Mouse (Mus musculus) inflammation-experienced regulatory T-cells, adult 6 months (primary cell): ENCODE data around the gene Atp6v0a1. TPM values are rescaled to one million over a fixed set of nuclear protein-coding genes. Genes with fewer than 3 reads are reported as not detected.
A peak's percentile ranks its signal among the peaks of the same experiment; 100 is the strongest.
"Not testable (repeated sequence)": the region's sequence is repeated elsewhere in the genome, so short reads cannot be mapped to it uniquely, and the experiment has no call there.

Experiments
- ATAC-seq: one replicate; pipeline ENCODE4 v1.8.0; 2017
- polyA plus RNA-seq, 3 experiments: library from polyadenylated mRNA; unstranded; fragments of 100-300 nt; shearing (Covaris generic); gene quantifications; one replicate each; pipeline ENCODE4 v1.2.1; 2017

Atp6v0a1 gene
- polyA plus RNA-seq, 3 experiments from 2014 or later = 1.3 to 7.7 (median 6.8) TPM

- no peak for ATAC-seq
Observed at GRCm38 (mm10) chr11:100982087-100982486, 27.2 kb upstream of the Atp6v0a1 start.

GRCm38 (mm10) chr11:100983125-100983777 lies 26.0 kb upstream of the Atp6v0a1 start:
- peak; percentile 54 for ATAC-seq

- ATAC-seq = no peak
Observed at GRCm38 (mm10) chr11:100983778-100984131, 25.5 kb upstream of the Atp6v0a1 start.

DNA sequence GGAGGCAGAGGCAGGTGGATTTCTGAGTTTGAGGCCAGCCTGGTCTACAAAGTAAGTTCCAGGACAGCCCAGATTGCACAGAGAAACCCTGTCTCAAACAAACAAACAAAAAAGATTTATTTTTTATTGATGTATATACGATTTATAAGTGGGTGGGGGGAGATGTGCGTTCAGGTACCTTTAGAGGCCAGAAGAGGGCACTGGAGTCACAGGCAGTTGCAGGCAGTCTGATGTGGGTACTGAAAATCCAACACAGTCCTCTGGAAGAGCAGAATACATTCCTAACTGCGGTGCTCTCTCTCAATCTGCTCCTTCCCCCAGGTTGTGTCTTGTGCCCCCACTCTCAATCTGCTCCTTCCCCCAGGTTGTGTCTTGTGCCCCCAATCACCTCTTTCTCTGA lies 23.6 kb upstream of the Atp6v0a1 start:
- ATAC-seq = no peak

DNA sequence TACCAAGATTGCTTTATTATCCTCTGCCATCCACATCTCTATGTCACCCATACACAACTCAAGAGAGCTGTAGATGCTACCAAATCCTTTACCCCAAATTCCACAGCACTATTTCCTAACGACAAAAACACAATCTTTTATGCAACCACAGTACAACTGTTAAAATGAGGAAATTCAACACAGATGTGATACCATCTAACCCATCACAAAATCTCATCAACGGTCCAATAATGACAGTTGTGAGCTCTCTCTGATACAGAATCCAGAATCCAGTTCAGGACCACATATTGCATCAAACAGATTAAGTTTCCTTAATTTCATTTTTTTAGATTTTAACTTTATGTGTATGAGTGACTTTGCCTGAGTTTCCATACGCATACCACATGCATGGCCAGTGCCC lies 20.6 kb upstream of the Atp6v0a1 start:
- no peak for ATAC-seq

DNA sequence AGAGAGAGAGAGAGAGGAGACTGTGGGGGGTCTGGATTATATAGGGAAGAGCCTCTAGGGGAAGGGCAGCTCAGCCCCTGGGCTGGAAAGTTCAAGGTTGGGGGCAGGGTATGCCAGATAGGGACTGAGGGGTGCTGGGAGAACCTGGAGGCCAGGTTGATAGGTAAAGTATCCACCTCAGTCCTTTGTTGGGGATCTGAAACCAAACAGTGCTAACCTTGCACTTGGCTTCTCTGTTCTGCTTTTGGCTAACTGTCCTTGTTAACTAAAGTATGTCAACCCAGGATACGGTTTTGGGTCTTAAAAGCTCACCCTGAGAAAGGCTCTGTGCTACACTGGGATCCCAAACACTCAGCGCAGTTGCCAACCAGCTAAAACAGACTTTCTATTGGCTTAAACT lies 19.6 kb upstream of the Atp6v0a1 start:
- ATAC-seq = no peak

DNA sequence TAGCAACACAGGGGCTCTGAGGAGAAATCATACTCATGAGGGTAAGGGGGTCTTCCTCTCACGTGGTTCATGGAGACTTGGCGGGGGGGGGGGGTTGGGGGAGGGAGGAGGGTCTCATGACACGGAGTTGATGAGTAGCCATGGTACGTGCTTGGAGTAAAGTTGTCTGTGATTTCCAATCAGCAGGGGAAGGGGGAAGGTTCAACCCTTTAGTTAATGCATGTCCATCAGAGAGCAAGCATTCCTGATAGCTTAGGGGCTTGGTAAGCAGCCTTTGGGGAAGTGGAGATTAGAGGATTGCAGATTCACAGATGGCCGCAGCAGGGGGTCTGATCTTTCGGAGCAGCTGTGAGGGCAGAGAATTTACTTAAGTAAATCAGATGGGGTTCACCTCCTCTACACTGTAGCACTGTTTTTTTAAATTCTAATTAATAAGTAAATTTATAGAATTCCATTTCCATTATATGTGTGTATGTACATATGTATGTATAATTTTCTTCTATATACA lies 18.2 kb upstream of the Atp6v0a1 start:
- ATAC-seq = no peak

- ATAC-seq = no peak
Observed at GRCm38 (mm10) chr11:100993437-100993836, 15.8 kb upstream of the Atp6v0a1 start.

- ATAC-seq = no peak
Observed at GRCm38 (mm10) chr11:100994233-100994632, 15.0 kb upstream of the Atp6v0a1 start.

DNA sequence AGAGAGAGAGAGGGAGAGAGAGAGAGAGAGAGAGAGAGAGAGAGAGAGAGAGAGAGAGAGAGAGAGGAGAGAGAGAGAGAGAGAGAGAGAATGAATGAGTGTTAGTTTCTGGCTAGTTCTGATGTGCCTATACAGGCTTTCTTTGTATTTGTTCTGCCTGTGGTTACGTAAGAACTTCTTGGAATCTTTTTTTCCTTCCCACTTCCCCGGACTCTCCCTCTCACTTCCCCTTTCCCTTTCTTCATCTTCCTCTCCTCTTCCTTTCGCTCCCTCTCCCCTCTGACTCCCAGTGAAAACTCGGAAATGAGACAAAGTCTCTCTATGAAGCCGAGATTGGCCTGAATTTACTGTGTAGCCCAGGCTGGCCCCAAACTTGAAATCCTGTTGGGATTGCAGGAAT lies 14.6 kb upstream of the Atp6v0a1 start:
- no peak for ATAC-seq

- ATAC-seq = no peak
Observed at GRCm38 (mm10) chr11:100996501-100996900, 12.8 kb upstream of the Atp6v0a1 start.

DNA sequence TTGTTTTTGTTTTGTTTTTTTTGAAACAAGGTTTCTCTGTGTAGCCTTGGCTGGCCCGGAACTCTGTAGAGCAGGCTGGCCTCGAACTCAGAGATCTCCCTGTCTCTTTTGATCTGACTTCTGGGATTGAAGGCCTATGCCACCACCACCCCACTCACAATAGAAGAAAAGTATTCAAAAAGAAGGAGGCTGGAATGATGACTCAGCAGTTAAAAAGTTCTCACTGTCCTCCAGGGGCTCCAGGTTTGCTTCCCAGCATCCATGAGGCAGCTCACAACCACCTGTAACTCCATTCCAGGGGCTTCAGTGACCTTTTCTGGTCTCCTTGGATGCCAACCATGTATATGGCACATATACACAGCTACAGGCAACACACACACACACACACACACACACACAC lies 10.4 kb upstream of the Atp6v0a1 start:
- ATAC-seq = no peak

GRCm38 (mm10) chr11:100999254-100999653 lies 10.0 kb upstream of the Atp6v0a1 start:
- ATAC-seq = no peak

DNA sequence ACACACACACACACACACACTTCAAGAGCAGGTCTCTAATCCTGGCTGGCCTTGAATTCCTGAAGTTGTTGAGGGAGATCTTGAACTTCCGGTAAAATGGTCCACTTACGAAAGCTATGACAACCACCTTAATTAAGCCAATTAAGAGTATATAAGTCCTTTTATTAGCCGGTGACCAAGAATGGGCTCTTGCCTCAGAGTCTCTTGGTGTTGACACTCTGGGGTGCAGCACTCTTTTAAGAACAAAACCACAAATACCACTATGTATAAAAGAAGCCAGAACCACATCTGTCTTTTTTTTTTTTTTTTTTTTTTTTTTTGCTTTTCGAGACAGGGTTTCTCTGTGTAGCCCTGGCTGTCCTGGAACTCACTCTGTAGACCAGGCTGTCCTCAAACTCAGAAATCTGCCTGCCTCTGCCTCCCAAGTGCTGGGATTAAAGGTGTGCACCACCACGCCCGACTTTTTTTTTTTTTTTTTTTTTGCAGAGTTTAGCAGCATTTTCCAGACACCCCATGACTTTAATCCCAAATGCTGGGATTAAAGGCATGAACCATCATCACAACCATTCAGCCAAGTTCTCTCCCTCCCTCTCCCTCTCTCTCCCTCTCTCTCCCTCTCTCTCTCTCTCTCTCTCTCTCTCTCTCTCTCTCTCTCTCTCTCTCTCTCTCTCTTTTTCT lies 7.2 kb upstream of the Atp6v0a1 start:
- not testable (repeated sequence) for ATAC-seq

DNA sequence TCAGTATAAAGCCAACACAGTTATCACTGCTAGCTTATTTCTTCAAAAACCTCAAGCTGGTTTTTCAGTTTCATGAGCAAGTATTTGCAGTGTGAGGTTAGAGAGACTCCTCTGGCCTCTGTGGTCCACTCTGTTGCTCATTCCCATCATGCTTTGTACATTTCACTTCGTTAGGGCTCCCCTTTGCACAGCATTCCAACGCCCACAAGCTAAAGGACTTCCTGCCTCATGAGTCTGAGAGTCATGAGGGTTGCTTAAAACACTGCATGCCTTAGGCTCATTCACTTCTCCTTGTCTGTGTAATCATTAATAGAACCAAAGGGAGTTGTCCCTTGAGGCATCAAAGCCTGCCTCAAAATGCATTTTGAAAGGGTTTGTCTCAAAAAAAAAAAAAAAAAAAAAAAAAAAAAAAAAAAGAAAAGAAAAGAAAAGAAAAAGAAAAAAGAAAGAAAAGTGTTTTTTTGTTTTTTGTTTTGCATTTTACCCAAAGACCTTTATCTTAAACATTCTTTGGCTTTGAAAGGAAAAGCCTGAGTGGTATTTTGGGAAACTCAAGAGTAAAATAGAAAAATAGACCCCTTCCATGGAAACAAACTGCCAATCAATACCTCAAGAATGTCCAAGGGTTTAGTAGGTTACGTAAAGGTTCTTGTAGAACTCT lies 6.1 kb upstream of the Atp6v0a1 start:
- no peak for ATAC-seq

DNA sequence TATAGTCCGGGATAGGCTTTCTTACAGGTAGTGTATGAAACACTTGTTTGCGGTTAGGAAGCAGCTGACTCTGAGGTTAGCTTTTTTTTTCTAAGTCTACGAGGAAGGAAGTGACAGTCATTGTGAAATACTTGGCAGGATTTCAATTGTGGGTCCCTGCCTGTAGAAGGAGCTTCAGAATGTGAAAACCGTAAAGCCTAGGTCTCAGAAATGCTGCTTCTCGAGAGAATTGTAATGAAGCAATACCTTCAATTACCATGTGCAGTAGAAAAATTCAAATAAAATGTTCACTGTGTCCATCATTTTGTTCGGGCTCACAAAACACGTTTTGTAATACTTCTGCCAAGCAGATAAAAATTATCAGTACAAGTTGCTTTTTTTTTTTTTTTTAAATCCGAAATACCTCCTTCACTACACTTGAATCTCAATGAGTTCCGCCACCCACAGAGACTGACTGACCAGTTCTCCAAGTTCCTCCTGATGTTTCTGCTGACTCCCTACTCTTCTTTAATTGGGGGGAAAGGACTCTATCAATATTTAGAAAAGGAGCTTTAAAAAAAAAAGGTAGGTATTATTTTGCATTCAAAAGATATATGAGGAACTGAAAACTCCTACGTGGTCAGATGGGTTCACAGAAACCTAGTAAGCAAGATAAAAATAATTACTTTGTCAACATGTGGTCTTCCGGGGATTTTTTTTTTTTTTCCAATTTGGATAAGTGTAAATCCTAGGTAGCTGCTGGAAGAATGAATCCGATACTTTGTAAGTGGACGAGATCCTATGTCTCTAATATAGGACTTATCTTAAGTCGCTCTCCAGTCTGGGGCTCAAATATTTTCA lies 826 bp upstream of the Atp6v0a1 start:
- ATAC-seq = peak; percentile 83

GRCm38 (mm10) chr11:101009888-101010784 lies 884 bp downstream of the Atp6v0a1 start:
- ATAC-seq = peak; percentile 17

- no peak for ATAC-seq
Observed at GRCm38 (mm10) chr11:101011641-101012040, 2.4 kb downstream of the Atp6v0a1 start.

- ATAC-seq = no peak
Observed at GRCm38 (mm10) chr11:101023371-101023770, 14.1 kb downstream of the Atp6v0a1 start.

DNA sequence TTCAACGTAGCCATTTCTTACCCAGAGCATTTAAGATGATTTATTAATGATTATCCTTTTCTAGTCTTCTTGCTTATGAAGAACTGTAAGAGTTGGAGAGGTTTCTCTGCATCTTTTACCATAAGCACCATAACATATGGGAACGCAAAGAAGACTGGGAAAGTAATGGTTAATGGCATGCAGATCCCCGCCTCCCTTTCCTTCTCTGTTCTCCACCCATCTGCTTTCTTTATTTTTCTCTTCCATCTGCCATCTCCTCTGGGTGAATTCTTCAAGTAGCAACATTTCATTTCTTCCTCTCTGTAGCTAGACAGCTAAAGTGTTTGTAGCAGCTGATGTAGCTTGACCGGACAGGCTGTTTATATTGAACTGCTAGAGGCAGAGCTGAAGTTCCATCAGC lies 14.7 kb downstream of the Atp6v0a1 start:
- ATAC-seq = no peak

DNA sequence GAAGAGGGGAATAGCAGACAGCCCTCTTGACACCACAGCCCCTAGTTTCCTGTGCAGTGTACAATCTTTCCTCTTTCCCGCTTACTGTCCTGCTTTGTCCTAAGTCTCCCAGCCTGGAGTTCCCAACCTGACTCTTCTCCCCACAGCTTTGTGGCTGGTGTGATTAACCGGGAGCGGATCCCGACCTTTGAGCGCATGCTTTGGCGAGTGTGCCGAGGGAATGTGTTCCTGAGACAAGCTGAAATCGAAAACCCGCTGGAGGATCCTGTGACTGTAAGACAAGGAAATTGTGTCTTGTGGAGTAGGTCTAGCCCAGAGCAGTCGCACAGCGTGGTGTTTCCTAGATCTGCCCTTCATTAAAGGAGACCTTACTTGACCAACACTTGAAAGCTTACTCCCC lies 17.9 kb downstream of the Atp6v0a1 start:
- ATAC-seq = no peak

DNA sequence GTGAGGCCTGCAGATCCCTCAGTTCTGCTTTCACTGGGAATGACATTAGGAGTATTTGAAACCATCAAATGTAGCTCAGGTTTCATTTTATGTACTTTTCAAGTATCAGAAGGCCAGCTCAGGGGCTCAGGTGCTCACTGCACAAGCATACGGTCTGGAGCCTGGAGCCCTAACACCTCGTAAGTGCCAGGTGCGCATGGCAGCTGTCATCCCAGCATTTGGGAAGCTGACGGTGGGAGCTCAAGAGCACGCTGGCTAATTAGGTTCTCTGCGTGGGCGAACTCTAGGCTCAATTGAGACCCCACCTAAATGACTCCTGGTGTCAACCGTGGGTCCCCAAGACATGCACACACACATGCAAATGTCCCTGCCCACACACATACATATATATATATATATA lies 20.1 kb downstream of the Atp6v0a1 start:
- ATAC-seq = no peak
